Mouse (Mus musculus) forebrain, embryonic 11.5 days (tissue): Measurements from ENCODE around the gene Inpp5k. TPM values are rescaled to one million over a fixed set of nuclear protein-coding genes. Genes with fewer than 3 reads are reported as not detected.

ENCODE experiments used
- ATAC-seq: fragments of 200-750 bp; cut with Nextera tagmentation; replicated peaks from 2 replicates; pipeline ENCODE4 v1.8.0; 2017; ENCODE audit warnings: moderate TSS enrichment; ENCODE audit not compliant: low FRiP score
- DNase-seq: peaks from one replicate; pipeline ENCODE4 v3.0.0-alpha.2; 2017; ENCODE audit warnings: low spot score
- H3K27ac ChIP-seq: fragments of 300-500 bp; sonication (generic); 2 replicates; pipeline ENCODE4 v1.5.1; 2014; ENCODE audit warnings: low read depth, low read length
- H3K27me3 ChIP-seq: fragments of 300-500 bp; sonication (generic); 2 replicates; pipeline ENCODE4 v1.6.1; 2014; ENCODE audit warnings: mild to moderate bottlenecking, low read length, mixed read lengths; ENCODE audit not compliant: control insufficient read depth, insufficient read depth
- H3K36me3 ChIP-seq: fragments of 300-500 bp; sonication (generic); 2 replicates; pipeline ENCODE4 v1.6.1; 2014; ENCODE audit warnings: mild to moderate bottlenecking, low read length, moderate library complexity, mixed read lengths; ENCODE audit not compliant: control insufficient read depth, insufficient read depth
- H3K4me1 ChIP-seq: fragments of 300-500 bp; sonication (generic); replicated peaks from 2 replicates; pipeline ENCODE4 v1.6.1; 2014; ENCODE audit warnings: low read length, mixed read lengths; ENCODE audit not compliant: control insufficient read depth, insufficient read depth
- H3K4me2 ChIP-seq: fragments of 300-500 bp; sonication (generic); 2 replicates; pipeline ENCODE4 v1.6.1; 2014; ENCODE audit warnings: low read depth, mild to moderate bottlenecking, low read length, moderate library complexity, mixed read lengths; ENCODE audit not compliant: severe bottlenecking
- H3K4me3 ChIP-seq: fragments of 300-500 bp; sonication (generic); 2 replicates; pipeline ENCODE4 v1.5.1; 2014; ENCODE audit warnings: low read depth, low read length
- H3K9ac ChIP-seq: fragments of 300-500 bp; sonication (generic); 2 replicates; pipeline ENCODE4 v1.6.1; 2014; ENCODE audit warnings: low read length
- H3K9me3 ChIP-seq: fragments of 300-500 bp; sonication (generic); 2 replicates; pipeline ENCODE4 v1.6.1; 2016; ENCODE audit warnings: low read length, mixed read lengths; ENCODE audit not compliant: control insufficient read depth
- WGBS: fragments of 180-500 bp; shearing (Covaris S2); extraction: QIAGEN DNeasy Blood & Tissue Kit; methylation state at CpG from one replicate; pipeline ENCODE4 v1.1.7; 2014; 5-methylcytosine and 5-hydroxymethylcytosine counted together
- polyA plus RNA-seq: library from polyadenylated mRNA; unstranded; fragments of >200 nt; fragmentation: Nextera tagmentation; extraction: Ambion mirVana; gene quantifications from 2 replicates; pipeline ENCODE4 v1.2.1, GENCODE M21; 2014

The Inpp5k gene
- polyA plus RNA-seq, 1 experiment from 2014 or later, result 20.8 TPM

GRCm38 (mm10) chr11:75624102-75624554 is 6.7 kb upstream of the Inpp5k start:
- no peaks in the 10 kb centered on the region for H3K27me3 ChIP-seq
- peaks cover 6% of the 10 kb centered on the region; the same call in 1 of the 2 replicates for H3K36me3 ChIP-seq
- no peak overlapping the region for H3K27ac ChIP-seq
- no peak for DNase-seq
- no peak overlapping the region for H3K4me3 ChIP-seq
- no peaks in the 10 kb centered on the region for H3K4me1 ChIP-seq
- WGBS, result 79% methylated on average over 2 of the region's 2 CpGs
- no peak overlapping the region for H3K4me2 ChIP-seq
- no peak overlapping the region for H3K9ac ChIP-seq
- H3K9me3 ChIP-seq, result no peaks in the 10 kb centered on the region
- no peak for ATAC-seq

- Histone ChIP-seq H3K27ac (no peak overlapping the region), H3K9me3 (no peaks in the 10 kb centered on the region), H3K9ac (no peak overlapping the region), H3K4me3 (no peak overlapping the region), H3K27me3 (no peaks in the 10 kb centered on the region), H3K36me3 (peaks cover 6% of the 10 kb centered on the region; the same call in 1 of the 2 replicates), H3K4me1 (peaks cover 6% of the 10 kb centered on the region; the same call in 1 of the 2 replicates), H3K4me2 (no peak overlapping the region)
- 93% methylated on average over 4 of the region's 4 CpGs for WGBS
- ATAC-seq, result no peak
- no peak for DNase-seq
These were observed 5.0 kb upstream of the Inpp5k start for GRCm38 (mm10) chr11:75625820-75626219.

- Histone ChIP-seq H3K4me1 (peaks cover 6% of the 10 kb centered on the region; the same call in 1 of the 2 replicates), H3K9me3 (no peaks in the 10 kb centered on the region), H3K27ac (peak overlapping the region; percentile 55; the same call in 1 of the 2 replicates), H3K4me3 (peak overlapping the region; percentile 63), H3K36me3 (peaks cover 6% of the 10 kb centered on the region; the same call in 1 of the 2 replicates), H3K4me2 (peak overlapping the region; percentile 76), H3K27me3 (no peaks in the 10 kb centered on the region), H3K9ac (peak overlapping the region; percentile 67)
- WGBS, result 17% methylated on average over 5 of the region's 5 CpGs
- no peak for ATAC-seq
- DNase-seq, result no peak
These were observed 690 bp upstream of the Inpp5k start for GRCm38 (mm10) chr11:75630098-75630497.

DNA sequence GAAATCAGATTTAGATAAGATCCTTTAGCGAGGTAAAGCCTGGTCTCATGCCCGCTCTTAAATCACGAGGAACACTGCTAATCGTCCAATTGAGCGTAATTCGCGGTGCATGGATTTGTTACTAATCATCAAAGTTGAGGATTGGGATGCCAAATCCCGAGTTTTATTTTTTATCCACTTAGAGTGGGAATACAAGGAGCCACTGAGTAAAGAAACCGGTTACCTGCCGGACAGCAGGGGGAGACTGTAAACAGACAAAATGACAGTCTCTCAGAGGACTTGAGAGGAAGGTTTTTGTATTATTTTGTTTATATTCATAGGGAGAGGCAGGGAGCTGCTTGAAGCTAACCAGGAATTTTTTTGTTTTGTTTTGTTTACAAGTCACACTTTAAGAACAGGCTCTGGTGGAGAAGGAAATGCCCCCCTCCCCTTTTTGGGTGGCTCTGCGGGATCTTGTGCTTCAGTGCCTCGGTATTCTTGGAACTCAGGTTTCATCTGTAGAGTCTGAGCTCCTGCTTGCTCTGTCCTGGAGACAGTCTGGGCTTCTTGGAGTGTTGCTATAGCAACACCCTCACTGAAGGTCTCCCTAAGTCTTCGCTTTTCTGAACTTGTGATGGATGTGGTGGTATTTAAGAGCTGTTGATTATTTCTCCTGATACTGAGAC is 905 bp downstream of the Inpp5k start:
- Histone ChIP-seq H3K9me3 (no peaks in the 10 kb centered on the region), H3K4me3 (peak overlapping the region; percentile 63), H3K27ac (no peak overlapping the region), H3K36me3 (no peaks in the 10 kb centered on the region), H3K27me3 (no peaks in the 10 kb centered on the region), H3K9ac (peak overlapping the region; percentile 62), H3K4me1 (peaks cover 6% of the 10 kb centered on the region; the same call in 1 of the 2 replicates), H3K4me2 (peak overlapping the region; percentile 76)
- ATAC-seq (no peak), DNase-seq (no peak)
- 14% methylated on average over 13 of the region's 13 CpGs for WGBS

DNA sequence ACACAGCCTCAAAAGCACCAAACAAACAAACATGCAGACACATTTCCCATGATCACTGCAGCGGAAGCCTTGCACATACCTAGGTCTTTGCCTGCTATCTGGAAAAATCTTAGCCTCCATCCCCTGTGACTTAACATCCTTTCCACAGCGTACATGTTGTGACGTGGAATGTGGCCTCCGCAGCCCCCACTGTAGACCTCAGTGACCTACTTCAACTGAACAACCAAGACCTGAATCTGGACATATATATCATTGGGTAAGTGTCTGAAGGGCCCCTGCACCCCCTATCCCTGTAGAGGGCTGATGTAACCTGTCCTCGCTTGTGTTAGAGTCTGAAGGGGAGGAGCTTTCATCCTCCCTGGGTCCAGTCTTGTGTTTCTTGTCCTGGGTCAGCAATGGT is 2.1 kb downstream of the Inpp5k start:
- no peak overlapping the region for H3K9ac ChIP-seq
- H3K4me3 ChIP-seq, result no peak overlapping the region
- ATAC-seq (no peak), DNase-seq (no peak)
- H3K36me3 ChIP-seq, result no peaks in the 10 kb centered on the region
- H3K9me3 ChIP-seq, result no peaks in the 10 kb centered on the region
- WGBS, result 89% methylated on average over 5 of the region's 5 CpGs
- no peak overlapping the region for H3K4me2 ChIP-seq
- H3K27me3 ChIP-seq, result no peaks in the 10 kb centered on the region
- peaks cover 6% of the 10 kb centered on the region; the same call in 1 of the 2 replicates for H3K4me1 ChIP-seq
- H3K27ac ChIP-seq, result no peak overlapping the region

DNA sequence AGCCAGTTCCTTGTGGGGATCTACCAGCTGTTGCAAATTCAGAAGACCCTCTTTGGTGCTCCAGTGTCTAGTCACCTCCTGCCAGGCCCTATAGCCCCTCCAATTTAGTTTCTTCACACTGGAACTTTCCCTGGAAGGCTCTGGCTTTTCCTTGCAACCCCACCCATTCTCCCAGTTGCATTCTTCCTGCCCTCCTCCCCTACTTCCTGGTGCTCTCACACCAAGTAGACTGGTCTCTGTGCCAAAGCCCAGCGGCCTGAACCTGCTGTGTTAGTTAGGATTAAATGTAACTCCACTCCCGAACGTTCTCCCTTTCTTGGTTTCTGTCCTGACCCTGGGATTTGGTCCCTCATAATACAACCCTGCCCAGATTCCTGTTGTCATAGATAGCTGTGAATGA is 4.0 kb downstream of the Inpp5k start:
- H3K36me3 ChIP-seq, result no peaks in the 10 kb centered on the region
- ATAC-seq (no peak), DNase-seq (no peak)
- no peak overlapping the region for H3K9ac ChIP-seq
- 79% methylated on average over 3 of the region's 3 CpGs for WGBS
- H3K4me2 ChIP-seq, result no peak overlapping the region
- no peaks in the 10 kb centered on the region for H3K9me3 ChIP-seq
- no peak overlapping the region for H3K4me3 ChIP-seq
- H3K4me1 ChIP-seq, result peaks cover 5% of the 10 kb centered on the region; the same call in 1 of the 2 replicates
- H3K27me3 ChIP-seq, result no peaks in the 10 kb centered on the region
- no peak overlapping the region for H3K27ac ChIP-seq

- Histone ChIP-seq H3K4me3 (no peak overlapping the region), H3K27ac (no peak overlapping the region), H3K9ac (no peak overlapping the region), H3K27me3 (no peaks in the 10 kb centered on the region), H3K9me3 (no peaks in the 10 kb centered on the region), H3K4me1 (no peaks in the 10 kb centered on the region), H3K36me3 (no peaks in the 10 kb centered on the region), H3K4me2 (no peak overlapping the region)
- DNase-seq (no peak), ATAC-seq (no peak)
- WGBS, result 83% methylated on average over 11 of the region's 11 CpGs
These were observed 4.5 kb downstream of the Inpp5k start for GRCm38 (mm10) chr11:75635315-75635714.

GRCm38 (mm10) chr11:75643323-75643722 is 12.5 kb downstream of the Inpp5k start:
- no peaks in the 10 kb centered on the region for H3K27me3 ChIP-seq
- H3K4me1 ChIP-seq, result no peaks in the 10 kb centered on the region
- no peaks in the 10 kb centered on the region for H3K9me3 ChIP-seq
- no peaks in the 10 kb centered on the region for H3K36me3 ChIP-seq
- H3K4me3 ChIP-seq, result no peak overlapping the region
- no peak overlapping the region for H3K4me2 ChIP-seq
- 86% methylated on average over 5 of the region's 5 CpGs for WGBS
- no peak overlapping the region for H3K27ac ChIP-seq
- DNase-seq, result no peak
- H3K9ac ChIP-seq, result no peak overlapping the region
- ATAC-seq, result no peak

- no peak overlapping the region for H3K27ac ChIP-seq
These were observed 13.9 kb downstream of the Inpp5k start for GRCm38 (mm10) chr11:75644684-75645083.

More at GRCm38 (mm10) chr11:75644684-75645083, 13.9 kb downstream of the Inpp5k start:
- WGBS, result 89% methylated on average over 9 of the region's 9 CpGs
- Histone ChIP-seq H3K4me1 (no peaks in the 10 kb centered on the region), H3K9ac (no peak overlapping the region), H3K9me3 (no peaks in the 10 kb centered on the region), H3K4me2 (no peak overlapping the region), H3K36me3 (no peaks in the 10 kb centered on the region), H3K27me3 (no peaks in the 10 kb centered on the region), H3K4me3 (no peak overlapping the region)
- ATAC-seq (no peak), DNase-seq (no peak)
